Mouse (Mus musculus): ENCODE data around the gene Adamts13. TPM values are rescaled to one million over a fixed set of nuclear protein-coding genes. Genes with fewer than 3 reads are reported as not detected.

Gene Adamts13
- total RNA-seq (2021): not detected

DNA sequence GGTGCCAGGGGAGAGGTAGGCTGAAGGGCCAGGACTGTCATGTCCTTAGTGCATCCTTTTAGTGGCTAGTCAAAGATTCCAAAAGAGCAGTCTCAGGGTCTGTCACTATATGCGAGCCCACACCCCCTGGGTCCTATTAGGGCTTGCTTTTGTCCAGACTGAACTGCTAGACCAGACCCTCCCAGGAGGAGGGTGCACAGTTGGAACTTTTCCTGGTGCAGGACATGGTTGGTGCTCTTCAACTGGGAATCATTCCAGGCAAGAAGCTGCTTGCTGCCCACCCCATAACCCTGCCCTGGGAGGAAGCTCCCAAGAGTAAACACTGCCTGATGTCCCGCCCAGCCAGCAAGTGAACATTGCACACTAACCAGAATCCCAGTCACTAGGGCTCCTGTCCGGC is at the start of gene Adamts13:
Gene Adamts13, plus strand, starts transcription at position 301 of the 400 bp plus-strand sequence.
- intact Hi-C loops (cut with DNase I): no loop called here

DNA sequence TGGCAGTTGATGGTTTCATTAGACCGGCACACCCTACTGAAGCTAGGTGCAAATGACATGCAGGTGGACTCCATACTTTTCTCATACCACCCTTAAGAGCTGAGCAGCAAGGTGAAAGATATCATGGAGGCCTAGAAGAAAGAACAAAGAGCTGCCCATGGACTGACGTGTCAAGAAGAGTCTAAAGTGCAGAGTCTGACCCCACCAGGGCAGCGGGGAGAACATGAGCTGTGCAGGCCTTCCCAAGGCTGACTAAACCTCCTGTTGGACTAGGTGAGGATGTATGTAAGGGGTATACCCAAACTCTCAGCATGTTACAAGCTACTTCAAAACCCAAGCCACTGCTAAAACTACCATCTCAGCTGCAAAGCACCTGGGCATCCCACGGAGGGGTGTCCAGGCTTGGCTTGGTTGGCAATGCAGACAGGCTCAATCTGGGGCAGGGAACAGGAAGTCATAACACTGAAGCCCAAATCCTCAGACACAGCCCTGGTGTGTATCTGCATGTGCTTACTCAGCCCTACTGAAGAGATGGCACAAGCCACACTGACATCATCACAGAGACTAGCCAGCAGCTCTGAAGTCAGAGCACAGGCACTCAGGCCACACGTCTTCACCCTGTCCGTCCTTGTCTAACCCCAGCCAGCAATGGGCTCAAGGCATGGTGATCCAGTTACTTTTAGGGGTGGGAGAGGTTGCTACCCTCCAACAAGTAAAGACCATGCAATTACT is 45.3 kb upstream of the Adamts13 start:
- DNase-seq: no peak
- intact Hi-C loops (cut with DNase I): no loop called here

More for the DNA sequence above, at the start of gene Adamts13:
- DNase-seq: no peak

DNA sequence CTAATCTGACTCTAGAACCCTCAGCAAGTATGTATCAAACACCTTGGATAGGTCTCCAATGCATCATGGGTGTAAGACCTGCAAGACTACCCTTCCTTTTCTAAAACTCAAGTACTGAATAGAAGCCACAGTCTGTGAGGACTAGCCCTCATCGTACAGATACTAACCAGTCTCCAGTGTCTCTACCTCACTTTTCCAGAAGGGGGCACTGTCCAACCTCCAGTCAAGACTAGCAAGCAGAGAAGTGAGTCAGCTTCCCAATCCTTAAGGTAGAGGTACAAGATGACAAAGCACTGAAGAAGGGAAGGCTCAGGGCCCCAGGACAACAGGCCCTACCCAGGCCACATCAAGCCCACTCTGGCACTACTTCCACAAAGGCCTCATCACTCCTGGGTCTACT is 42.8 kb upstream of the Adamts13 start:
- intact Hi-C loops (cut with DNase I): loop anchor here (1.0 to 10.0 kb wide), 3 partner anchors 82 to 304 kb away; no protein-coding TSS in a partner anchor
- DNase-seq: peak; percentile 46 to 64

DNA sequence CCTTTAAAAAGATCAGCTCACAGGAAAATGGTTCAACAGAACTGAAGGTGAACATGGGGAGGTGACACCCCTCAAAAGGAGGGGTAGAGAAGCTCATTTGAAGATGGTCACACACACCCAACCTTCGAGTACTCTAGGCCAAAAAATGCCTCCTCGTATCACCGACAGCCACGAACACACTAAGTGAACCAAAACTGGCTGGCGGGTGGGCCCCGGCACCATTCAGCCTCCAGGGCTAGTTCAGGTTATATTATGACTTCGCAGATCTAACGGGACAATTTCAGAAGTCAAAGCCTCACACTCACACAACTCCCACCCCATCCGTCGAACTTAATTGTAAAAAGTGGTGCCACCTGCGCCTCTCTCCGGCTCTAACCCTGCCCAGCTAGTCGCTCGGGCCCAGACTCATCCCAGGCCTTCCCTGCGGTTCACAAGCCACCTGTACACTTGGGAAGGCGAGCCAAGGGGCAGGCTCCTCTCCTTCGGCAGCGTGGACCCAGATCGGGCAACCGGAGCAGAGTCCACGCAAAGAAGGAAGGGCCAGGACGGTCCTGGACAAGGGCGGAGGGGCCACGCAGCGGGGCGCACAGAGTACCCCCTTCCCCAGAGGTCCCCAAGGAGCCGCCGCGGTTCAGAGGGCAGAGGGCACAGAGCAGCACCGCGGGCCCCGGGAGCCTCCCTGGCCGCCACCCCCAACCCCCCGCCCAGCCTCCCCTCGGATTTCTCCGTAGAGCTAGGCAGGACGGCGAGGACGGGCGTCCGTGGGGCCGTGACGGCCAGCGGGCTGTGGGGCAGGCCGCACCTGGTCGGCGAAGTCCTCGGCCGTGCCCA is 40.5 kb upstream of the Adamts13 start:
- DNase-seq: peak in 1 of 2 experiments; percentile 36
- intact Hi-C loops (cut with DNase I): loop anchor here (2.0 to 10.0 kb wide), 3 partner anchors 16 to 302 kb away; partner anchors contain the start of genes Surf1 and Surf2

DNA sequence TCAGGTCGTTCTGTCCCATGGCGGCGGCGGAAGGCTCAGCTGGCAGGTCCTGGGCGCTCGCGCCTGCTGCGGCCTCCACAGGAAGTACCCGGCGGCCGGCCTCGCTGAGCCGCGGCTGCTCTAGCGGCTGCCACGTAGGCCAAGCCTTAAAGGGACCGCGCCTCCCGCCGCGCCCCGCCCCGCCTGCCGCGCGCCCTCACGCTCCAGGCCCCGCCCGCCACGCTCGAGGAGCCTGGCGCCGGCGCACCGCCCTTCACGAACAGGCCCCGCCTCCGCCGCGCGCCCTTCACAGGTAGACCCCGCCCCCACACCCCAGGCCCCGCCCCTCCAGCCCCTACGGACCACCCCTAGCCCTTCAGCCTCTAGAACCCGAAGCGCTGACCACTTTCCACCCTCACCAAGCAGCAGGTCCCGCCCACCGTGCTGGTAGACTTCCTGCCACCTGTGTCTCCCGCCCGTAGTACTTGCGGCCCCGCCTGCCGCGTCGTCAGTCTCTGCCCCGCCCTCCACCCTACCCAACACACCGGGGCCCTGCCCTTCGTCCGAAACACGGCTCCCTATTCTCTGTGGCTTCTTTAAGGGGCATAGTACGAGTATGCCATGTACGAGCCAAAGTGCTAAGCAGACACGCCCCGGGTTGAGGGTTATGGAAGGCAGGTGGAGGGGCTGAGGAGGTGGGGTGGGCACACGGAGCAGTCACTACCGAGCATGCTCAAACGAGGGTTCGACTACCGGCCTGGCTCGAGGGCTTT is 39.7 kb upstream of the Adamts13 start, which contains the start of the genes Surf4 and Stkld1:
Gene Surf4, minus strand, starts transcription at position 625 of the 752 bp plus-strand sequence.
Gene Stkld1, plus strand, starts transcription at position 744 of the 752 bp plus-strand sequence.
- intact Hi-C loops (cut with DNase I): loop anchor here (2.0 to 10.0 kb wide), 4 partner anchors 17 to 301 kb away; partner anchors contain the start of genes Surf1 and Surf2
- DNase-seq: peak; percentile 91 to 92

DNA sequence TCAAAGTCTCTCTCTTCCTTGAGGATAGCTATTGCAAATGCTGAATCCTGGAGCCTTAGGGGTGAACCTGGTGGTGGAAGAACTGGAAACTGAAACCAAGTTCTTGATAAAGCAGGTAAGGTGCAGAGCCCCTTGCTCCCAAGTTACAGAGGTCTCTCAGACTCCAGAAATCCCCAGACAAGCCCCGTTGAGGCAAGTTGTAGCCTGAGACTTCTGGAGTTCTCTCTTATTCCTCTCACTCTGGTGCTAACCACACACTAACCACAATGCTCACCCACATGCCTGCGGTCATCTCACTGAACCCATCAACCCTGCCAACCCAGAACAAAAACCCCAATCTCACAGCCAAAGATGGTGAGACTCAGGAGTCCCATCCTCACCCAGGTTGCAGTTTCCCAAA is 37.9 kb upstream of the Adamts13 start:
- intact Hi-C loops (cut with DNase I): loop anchor here (2.0 to 10.0 kb wide), 2 partner anchors 28 to 300 kb away; no protein-coding TSS in a partner anchor
- no peak for DNase-seq

DNA sequence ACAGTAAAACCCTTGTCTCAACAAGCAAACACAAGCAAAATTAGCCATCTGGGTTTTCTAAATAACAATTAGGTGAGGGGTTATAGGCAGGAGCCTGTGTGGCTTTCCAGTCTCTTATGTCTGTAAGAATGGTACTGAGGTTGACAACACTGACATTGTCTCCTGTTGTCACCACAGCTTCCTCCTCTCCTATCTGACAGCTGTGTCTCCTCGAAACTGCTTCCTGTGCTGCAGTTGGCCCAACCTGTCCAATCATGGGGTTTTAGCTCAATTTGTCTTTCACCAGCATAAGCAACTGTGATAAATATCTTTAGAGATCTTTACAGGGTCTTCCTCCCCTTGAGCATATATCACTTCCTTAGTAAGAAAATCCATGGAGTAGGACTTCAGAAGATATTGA is 36.8 kb upstream of the Adamts13 start:
- intact Hi-C loops (cut with DNase I): loop anchor here (10.0 kb wide), 1 partner anchor 298 kb away; no protein-coding TSS in a partner anchor
- DNase-seq: no peak

DNA sequence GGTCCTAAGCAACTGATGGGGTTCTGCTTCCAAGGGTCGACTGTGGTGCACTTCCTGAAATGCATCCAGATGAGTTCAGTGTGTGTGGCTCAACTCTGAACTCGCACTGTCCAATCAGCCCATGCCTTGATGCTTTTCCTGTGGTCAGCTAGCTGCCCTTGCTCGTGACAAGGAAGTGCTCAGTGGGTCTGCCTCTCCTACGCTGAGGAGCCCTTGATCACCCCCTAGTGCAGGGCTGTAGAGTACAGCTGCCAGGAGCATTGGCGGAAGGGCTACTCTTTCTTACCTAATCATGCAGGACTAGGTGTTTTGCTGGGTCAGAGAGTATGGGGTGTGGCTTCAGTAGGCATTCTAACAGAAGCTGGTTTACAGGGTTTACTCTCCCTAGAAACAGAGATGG is 31.7 kb upstream of the Adamts13 start:
- intact Hi-C loops (cut with DNase I): no loop called here
- DNase-seq: no peak

DNA sequence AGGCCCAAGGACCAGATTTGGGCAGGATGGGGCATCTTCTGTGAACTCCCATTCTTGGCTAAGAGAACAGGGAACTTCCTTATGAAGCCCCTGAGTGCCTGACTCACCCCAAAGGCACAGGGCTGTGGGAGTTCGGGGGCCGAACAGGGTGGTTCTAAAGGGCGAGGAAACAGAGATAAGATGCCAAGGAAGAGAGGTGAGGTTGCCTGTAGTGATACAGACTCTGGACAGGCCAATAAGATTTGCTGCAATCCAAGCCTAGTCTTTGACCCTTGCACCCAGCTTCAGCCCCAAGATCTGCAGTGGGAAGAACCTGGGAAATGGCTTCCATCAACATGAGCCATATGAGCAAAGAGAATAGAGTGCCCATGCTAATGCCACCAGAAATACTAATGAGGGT is 30.0 kb upstream of the Adamts13 start:
- no peak for DNase-seq
- intact Hi-C loops (cut with DNase I): no loop called here

DNA sequence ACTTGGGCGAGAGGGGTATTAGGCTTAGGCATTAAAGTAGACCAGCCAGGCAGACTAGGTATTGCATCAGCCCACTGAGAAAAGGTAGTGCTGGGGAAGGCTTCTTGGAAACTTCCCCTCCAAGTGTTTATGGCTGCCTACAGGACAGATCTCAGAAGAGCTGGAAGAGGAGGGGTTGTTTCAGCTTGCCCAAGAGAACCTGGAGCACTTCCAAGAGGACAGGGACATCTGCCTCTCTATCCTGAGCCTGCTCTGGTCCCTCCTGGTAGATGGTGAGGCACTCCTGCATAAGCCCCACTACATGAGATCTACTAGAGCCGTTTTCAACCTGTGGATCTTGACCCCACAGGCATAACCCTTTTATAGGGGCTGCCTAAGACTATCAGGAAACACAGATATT is 22.8 kb upstream of the Adamts13 start:
- intact Hi-C loops (cut with DNase I): no loop called here
- DNase-seq: no peak

DNA sequence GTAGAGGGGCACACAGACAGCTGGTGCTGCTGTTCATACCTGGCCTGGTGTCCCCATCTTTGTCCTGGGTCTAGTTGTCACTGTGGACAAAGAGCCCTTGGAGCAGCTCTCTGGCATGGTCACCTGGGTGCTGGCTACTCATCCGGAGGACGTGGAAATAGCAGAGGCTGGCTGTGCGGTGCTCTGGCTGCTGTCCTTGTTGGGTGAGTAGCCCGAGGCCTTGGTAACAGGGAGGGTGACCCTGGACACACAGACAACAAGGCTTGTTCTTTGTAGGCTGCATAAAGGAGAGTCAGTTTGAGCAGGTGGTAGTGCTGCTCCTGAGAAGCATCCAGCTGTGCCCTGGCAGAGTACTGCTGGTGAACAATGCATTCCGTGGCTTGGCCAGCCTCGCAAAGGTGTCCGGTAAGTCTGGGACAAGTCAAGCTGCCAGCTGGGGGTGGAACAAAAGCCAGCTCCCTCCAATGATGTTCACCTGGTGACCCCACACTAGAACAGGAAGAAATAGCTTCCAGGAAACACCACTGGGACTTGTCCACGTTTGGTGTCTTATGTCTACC is 21.8 kb upstream of the Adamts13 start:
- intact Hi-C loops (cut with DNase I): no loop called here
- no peak for DNase-seq

DNA sequence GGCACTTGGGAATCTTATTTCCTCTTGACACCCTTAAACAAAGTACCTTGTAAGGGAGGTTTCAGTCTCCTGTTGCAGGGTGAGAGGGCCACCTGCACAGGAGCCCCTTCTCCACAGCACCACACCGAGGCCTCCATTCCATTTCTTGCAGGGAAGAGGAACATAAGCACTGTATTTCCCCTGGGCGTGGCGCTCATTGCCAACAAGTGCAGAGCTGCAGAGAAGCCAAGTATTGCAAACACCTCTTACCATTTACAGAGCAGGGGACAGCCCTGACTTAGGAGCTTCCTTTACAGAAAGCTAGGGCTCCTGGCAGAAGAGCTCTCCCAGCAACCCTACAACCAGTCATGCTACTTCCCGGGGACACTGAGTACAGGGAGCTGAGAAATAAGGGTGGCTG is 21.0 kb upstream of the Adamts13 start:
- no peak for DNase-seq
- intact Hi-C loops (cut with DNase I): no loop called here

DNA sequence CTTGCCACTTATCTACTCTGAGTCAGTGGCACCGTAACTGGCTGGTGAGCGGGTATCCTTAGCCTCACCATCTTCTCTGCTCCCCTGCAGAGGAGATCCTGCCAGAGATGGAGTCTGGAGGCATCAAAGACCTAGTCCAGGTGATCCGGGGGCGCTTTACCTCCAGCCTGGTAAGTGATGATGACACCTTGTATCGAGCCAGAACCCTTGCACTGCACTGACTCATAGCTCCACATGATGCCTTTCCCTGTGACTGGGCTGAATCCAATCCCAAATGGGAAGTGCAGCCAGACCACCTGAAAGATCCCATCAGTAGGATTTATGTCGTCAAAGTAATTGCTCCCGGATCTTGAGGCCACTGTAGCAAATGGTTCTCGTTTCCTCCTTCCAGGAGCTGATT is 20.4 kb upstream of the Adamts13 start:
- intact Hi-C loops (cut with DNase I): no loop called here
- no peak for DNase-seq

DNA sequence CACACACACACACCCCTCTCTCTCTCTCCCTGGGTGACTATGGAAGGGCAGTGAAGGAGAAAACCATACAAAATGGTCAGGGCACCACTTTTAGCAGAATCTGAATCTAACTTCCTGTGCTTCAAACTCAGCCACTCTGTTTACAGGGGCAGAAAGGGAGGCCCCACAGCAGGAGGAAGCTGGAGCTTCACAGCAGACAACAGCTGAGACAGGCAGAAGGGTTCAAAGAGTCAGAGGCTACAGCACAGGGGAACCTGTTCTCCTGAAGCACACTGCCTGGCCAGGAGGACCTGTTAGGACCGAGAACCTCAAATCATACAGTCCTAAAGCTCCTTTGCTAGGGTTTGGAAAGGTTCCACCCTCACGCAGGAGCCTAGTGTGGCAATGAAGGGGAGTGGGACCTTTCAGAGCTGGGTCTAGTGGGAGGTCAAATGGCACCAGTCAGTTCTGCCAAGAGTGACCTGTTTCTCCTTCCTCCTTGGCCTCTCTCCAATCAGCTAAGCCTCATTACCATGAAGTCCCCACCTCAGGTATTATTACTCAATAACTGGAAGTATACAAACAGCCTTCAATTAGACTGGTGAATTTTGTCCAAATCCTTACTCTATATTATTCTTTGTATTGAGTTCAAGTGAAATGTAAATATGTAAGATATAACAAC is 18.4 kb upstream of the Adamts13 start:
- no peak for DNase-seq
- intact Hi-C loops (cut with DNase I): no loop called here

DNA sequence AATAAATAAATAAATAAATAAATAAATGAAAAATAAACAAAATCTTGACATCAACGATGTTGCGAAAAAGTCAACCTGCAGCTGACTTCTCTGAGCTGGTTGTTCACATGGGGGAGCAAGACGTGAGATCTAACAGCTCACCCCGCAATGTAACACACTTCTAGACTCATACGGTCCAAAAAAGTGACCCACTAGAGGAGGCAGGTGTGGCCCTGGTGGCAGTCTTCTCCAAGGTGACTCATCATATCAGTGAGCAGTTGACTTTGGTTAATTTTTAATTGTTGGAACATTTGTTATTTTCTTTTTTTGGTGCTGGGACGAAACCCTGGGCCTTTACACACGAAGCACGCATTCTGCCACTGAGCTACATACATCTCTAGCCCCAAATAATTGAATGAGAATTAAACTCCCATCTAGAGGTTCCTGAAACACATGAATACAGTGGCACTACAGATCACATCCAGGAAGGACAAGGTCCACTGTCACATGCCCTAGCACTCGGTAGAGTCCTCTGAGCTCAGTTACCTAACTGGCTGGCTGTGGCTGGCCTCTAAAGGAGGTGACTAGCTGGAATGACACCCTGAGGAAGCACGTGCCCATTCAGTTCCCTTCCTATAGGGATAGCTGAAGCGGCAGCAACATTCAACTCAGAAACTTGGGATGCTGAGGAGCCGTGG is 16.3 kb upstream of the Adamts13 start:
- intact Hi-C loops (cut with DNase I): no loop called here
- no peak for DNase-seq

DNA sequence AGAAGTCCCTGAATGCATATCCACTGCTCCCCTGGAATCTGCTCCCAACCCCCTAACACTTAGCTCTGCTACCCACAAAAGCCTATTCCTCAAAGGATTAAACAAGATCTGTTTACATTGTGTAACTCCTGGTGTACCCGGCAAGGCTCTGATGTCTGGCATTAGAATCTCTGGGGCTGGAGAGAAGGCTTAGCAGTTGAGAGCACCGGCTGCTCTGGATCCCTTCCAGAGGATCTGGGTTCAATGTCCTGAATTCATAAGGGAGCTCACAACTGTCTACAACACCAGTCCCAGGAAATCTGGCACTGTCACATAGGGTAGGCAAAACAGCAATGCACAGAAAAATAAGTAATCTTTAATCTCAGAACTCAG is 15.7 kb upstream of the Adamts13 start:
- intact Hi-C loops (cut with DNase I): no loop called here
- no peak for DNase-seq

DNA sequence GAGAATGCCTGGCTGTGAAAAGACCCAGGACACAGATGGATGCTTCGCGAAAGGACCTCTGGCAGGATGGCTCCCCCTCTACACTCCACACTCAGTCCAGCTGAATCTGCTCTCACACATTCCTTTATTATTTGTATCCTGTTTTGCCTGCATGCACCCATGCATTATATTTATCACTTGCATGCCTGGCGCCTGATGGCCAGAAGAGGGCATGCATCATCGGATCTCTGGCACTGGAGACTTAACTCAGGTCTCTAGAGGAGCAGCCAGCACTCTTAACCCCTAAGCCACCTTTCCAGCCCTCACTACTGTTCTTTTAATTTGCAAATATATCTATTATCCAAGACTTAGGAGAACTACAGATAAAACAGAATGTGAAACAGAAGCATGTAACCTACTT is 12.5 kb upstream of the Adamts13 start:
- intact Hi-C loops (cut with DNase I): no loop called here
- DNase-seq: no peak

DNA sequence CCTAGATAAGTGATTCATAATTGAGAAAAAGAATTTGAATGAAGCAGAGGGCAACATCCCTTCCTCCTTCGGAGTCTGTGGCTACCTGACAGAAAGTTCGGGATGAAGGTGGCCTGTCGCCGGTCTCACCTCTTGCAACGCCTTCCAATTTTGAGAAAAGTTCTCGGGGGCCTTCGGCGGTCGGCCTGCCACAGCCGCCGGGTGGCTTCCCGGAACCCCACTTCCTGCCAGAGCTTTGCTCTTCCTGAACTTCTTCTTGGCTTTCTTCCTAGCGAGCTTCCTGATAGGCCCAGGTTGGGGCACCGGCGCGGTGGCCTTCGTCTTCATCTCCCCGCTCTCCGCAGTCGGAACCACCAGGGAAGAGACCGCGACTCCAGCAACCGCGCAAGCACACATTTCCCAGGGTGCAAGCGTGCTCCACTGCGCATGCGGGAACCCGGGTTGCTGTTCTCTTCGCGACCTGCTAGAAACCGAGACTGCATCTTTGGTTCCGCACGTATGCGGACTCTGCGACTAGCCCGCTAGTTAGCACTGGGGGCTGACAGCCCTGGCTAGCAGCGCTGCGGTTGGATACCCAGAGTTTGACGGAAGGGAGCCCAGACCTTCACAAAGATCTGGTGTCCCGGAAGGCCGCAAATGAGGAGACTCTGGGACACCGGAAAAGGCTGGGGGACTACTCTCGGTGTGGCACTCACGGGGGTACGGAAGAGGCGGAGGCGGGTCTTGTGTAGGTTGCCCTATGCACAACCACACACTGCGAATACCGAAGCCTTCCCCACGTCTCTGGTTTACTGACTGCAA is 9.1 kb upstream of the Adamts13 start, which contains the start of gene Rexo4:
Gene Rexo4, minus strand, starts transcription at position 464 of the 801 bp plus-strand sequence.
- DNase-seq: peak; percentile 92 to 97
- intact Hi-C loops (cut with DNase I): loop anchor here (2.0 kb wide), 2 partner anchors 29 to 61 kb away; partner anchors contain the start of genes Stkld1 and Surf6
